Mouse (Mus musculus) kidney, embryonic 15.5 days (tissue): ENCODE data around the gene H2-D1. TPM values are rescaled to one million over a fixed set of nuclear protein-coding genes. Genes with fewer than 3 reads are reported as not detected.
"Not testable (repeated sequence)": the region's sequence is repeated elsewhere in the genome, so short reads cannot be mapped to it uniquely, and the experiment has no call there.

Experiments used
- ATAC-seq: fragments of 200-750 bp; cut with Nextera tagmentation; replicated peaks from 2 replicates; pipeline ENCODE4 v1.8.0; 2017; ENCODE audit warnings: moderate TSS enrichment; ENCODE audit not compliant: low FRiP score
- H3K27ac ChIP-seq: fragments of 300-500 bp; sonication (generic); 2 replicates; pipeline ENCODE4 v1.5.1; 2015; ENCODE audit warnings: mild to moderate bottlenecking, inconsistent platforms
- H3K27me3 ChIP-seq: fragments of 300-500 bp; sonication (generic); 2 replicates; pipeline ENCODE4 v1.6.1; 2015; ENCODE audit warnings: inconsistent platforms
- H3K36me3 ChIP-seq: fragments of 300-500 bp; sonication (generic); 2 replicates; pipeline ENCODE4 v1.6.1; 2015; ENCODE audit warnings: inconsistent platforms
- H3K4me1 ChIP-seq: fragments of 300-500 bp; sonication (generic); 2 replicates; pipeline ENCODE4 v1.6.1; 2015; ENCODE audit warnings: inconsistent platforms
- H3K4me2 ChIP-seq: fragments of 300-500 bp; sonication (generic); 2 replicates; pipeline ENCODE4 v1.6.1; 2015; ENCODE audit warnings: moderate library complexity, mild to moderate bottlenecking, inconsistent platforms
- H3K4me3 ChIP-seq: fragments of 300-500 bp; sonication (generic); replicated peaks from 2 replicates; pipeline ENCODE4 v1.5.1; 2015; ENCODE audit warnings: mild to moderate bottlenecking, inconsistent platforms
- H3K9ac ChIP-seq: fragments of 300-500 bp; sonication (generic); 2 replicates; pipeline ENCODE4 v1.6.1; 2015; ENCODE audit warnings: mild to moderate bottlenecking, inconsistent platforms
- H3K9me3 ChIP-seq: fragments of 300-500 bp; sonication (generic); replicated peaks from 2 replicates; pipeline ENCODE4 v1.6.1; 2016; ENCODE audit warnings: inconsistent platforms
- WGBS: fragments of 180-500 bp; shearing (Covaris S2); methylation state at CpG from one replicate; pipeline ENCODE4 v1.1.7; 2015; ENCODE audit warnings: mixed read lengths; 5-methylcytosine and 5-hydroxymethylcytosine counted together
- polyA plus RNA-seq: library from polyadenylated mRNA; unstranded; fragments of >200 nt; fragmentation: Nextera tagmentation; extraction: Ambion mirVana; gene quantifications from 2 replicates; pipeline ENCODE4 v1.2.1, GENCODE M21; 2015

The H2-D1 gene
- polyA plus RNA-seq, 1 experiment from 2014 or later, result 64.5 TPM

DNA sequence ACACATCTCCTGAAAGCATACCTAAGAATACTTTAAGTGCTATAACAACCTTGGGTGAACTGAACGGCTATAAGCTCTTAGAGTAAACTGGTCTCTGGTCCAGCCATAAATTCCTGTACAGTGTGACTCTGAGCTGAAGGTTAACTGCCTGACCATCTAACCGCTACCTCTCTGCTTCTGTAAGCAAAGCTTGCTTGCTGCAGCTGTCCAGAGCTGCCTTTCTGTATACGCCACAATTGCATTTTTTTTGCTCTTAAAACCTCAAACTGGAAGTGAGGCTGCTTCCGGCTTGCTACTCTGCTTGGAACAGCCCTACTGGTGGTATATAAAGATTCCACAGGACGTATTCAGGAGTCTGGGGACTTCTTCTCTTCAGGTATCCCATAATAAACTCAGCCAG is 29.9 kb upstream of the H2-D1 start:
- 56% methylated on average over 5 of the region's 5 CpGs for WGBS
- Histone ChIP-seq H3K27ac (peak overlapping the region; percentile 98), H3K36me3 (peaks cover 45% of the 10 kb centered on the region), H3K9ac (0 out of 2 replicates have a peak overlapping the region, but pooled peaks have one; percentile 29), H3K27me3 (no peaks in the 10 kb centered on the region), H3K9me3 (no peaks in the 10 kb centered on the region), H3K4me3 (no peak overlapping the region), H3K4me1 (peaks cover 50% of the 10 kb centered on the region), H3K4me2 (peak overlapping the region; percentile 70)
- ATAC-seq, result no peak

DNA sequence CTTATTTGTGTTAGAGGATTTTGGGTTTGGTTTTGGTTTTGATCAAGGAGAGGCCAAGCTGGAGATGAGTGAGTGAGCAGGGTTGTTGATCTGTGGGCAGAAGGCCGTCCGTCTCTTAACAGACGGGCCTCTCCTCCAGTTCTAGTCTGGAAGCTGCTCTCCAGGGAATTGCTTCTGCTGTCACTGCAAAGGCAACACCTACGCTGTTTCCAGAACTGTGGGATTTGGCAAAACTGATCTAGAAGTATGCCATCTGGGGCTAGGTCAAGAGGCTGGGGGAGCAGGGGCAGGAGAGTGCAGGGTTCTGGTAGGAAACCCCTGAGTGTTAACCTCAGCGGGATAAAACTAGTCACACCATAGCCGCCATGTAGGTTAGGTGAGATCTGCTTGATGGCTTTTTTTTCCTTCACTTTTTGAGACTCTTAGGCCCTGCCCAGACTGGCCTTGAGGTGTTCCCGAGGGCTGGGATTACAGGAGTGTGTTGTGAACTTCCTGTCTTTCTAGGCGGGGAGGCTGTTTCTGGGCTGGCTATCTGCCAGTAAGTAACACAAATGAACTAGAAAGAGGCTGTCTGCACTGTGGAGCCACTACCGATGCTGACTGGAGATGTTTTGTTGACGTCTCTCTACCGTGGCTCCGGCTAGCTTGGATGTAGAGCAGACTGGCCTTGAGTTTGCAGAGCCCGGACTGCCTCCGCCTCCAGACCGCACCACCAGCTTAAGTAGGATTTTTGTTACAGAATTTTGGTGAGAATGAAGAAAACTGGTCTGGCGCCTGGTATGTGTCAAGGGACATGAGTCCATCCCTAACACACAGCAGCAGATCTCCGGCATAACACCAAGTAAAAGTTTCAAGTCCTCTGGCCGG is 29.2 kb upstream of the H2-D1 start, which contains the start of gene Atp6v1g2:
Gene Atp6v1g2, plus strand, starts transcription at position 547 of the 867 bp plus-strand sequence.
- H3K9ac ChIP-seq, result peak within 1 kb of the TSS; percentile 89
- ATAC-seq, result no peak
- no peaks in the 10 kb centered on the region for H3K9me3 ChIP-seq
- peak within 1 kb of the TSS; percentile 67 for H3K4me3 ChIP-seq
- no peaks in the 10 kb centered on the region for H3K27me3 ChIP-seq
- peaks cover 42% of the 10 kb centered on the region for H3K36me3 ChIP-seq
- 52% methylated on average over 18 of the region's 18 CpGs for WGBS
- H3K4me1 ChIP-seq, result peaks cover 50% of the 10 kb centered on the region
- H3K4me2 ChIP-seq, result peak within 1 kb of the TSS; percentile 70
- H3K27ac ChIP-seq, result peak within 1 kb of the TSS; percentile 98

DNA sequence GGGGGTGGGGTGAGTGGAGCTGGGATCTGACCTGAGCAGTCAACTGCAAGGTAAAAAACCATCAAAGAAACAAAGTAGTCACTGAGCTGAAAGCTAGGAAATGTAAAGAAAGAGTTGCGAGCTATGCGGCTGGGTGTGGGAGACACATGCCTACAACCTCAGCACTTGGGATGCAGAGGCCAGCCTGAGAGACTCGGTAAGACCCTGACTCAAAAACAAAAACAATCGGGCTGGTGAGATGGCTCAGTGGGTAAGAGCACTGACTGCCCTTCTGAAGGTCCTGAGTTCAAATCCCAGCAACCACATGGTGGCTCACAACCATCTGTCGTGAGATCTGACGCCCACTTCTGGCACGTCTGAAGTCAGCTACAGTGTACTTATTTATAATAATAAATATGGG is 28.4 kb upstream of the H2-D1 start:
- Histone ChIP-seq H3K36me3 (peaks cover 34% of the 10 kb centered on the region), H3K4me2 (peak overlapping the region; percentile 70), H3K27ac (peak overlapping the region; percentile 98), H3K4me1 (peaks cover 50% of the 10 kb centered on the region), H3K9ac (peak overlapping the region; percentile 89; the same call in 1 of the 2 replicates), H3K4me3 (peak overlapping the region; percentile 67)
- not testable (repeated sequence) for H3K27me3 ChIP-seq, ATAC-seq, H3K9me3 ChIP-seq
- WGBS, result 82% methylated on average over 7 of the region's 7 CpGs

DNA sequence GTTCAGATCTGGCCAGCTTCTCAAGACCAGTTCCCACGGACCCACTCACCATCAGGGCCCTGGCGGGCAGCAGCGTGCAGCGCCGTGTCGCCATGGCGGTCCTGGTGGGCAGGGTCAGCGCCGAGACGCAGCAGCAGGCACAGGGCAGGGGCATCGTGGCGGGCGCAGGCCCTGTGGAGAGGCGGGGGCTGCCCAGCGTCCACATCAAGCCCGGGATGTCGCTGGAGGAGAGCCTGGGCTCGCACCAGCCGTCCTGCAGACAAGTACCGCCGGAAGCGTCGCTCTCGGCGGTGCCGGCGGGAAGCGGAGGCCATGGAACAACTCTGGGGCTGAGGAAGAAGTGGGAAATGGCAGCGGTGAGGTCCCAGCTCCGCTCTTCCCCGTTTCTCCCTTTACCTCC is 27.6 kb upstream of the H2-D1 start:
- Histone ChIP-seq H3K27ac (peak overlapping the region; percentile 98), H3K4me1 (peaks cover 48% of the 10 kb centered on the region), H3K27me3 (no peaks in the 10 kb centered on the region), H3K9me3 (no peaks in the 10 kb centered on the region), H3K4me3 (peak overlapping the region; percentile 67), H3K9ac (peak overlapping the region; percentile 89), H3K4me2 (peak overlapping the region; percentile 70), H3K36me3 (peaks cover 26% of the 10 kb centered on the region)
- 2% methylated on average over 31 of the region's 31 CpGs for WGBS
- ATAC-seq, result peak; percentile 7; the same call in 1 of the 2 replicates

DNA sequence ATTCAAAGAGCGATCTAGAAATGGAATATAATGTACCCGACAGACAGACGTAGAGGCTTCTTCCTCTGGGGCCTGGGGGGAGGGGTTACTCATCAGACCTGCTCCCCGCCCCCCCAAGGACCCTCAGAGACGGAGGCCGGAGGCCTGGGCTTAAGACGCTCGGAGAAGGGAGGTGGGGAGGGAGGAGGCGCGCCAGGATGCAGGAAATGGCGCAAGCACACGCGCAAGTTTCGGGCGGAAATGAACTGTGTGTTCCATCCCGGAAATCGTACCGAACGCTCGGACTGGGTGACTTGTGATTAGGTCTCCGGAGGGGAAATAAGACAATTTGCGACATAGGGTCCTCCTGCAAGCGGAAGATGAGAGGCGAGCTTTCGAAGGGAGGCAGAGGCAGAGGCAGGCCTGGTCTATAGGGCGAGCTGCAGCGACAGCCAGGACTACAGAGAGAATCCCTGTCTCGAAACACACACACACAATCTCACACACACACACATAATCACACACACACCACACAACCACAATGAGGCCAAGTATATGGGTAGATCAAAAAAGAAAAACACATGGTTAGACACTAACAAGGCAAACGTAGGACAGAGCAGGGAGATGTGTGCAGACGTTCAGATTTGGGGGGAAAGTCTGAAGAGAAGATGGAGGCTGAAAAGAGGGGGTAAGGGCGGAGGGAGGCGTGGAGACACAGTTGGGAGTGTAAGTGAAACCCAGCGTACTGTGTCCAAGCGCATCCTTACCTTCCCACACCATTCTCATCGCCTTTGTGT is 26.7 kb upstream of the H2-D1 start, which contains the start of gene Nfkbil1:
Gene Nfkbil1, minus strand, starts transcription at position 179 of the 776 bp plus-strand sequence.
- Histone ChIP-seq H3K4me1 (peaks cover 54% of the 10 kb centered on the region), H3K4me2 (peak within 1 kb of the TSS; percentile 70), H3K4me3 (peak within 1 kb of the TSS; percentile 67), H3K36me3 (peaks cover 19% of the 10 kb centered on the region), H3K9me3 (no peaks in the 10 kb centered on the region), H3K27me3 (no peaks in the 10 kb centered on the region), H3K9ac (peak within 1 kb of the TSS; percentile 89), H3K27ac (peak within 1 kb of the TSS; percentile 98)
- peak; percentile 80 for ATAC-seq
- WGBS, result under 1% methylated on average over 35 of the region's 35 CpGs

DNA sequence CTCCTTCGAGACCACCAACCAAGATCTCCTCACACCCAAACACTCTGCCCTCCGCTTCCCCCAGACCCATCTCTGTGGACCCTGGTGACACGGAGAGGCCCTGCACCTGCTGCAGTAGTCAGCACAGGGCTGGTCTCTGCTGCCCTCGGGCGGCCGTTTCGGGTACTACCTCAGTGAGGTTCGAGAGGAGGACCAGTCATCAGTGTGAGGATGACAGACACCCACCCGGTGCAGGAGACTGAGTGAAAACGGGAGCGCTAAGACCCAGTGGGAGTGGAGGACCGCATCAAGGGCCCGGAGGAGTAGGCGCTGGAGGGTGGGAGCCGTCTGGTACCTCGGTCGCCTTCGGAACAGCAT is 26.2 kb upstream of the H2-D1 start:
- peak; percentile 50 for ATAC-seq
- WGBS, result under 1% methylated on average over 18 of the region's 18 CpGs
- peaks cover 14% of the 10 kb centered on the region for H3K36me3 ChIP-seq

DNA sequence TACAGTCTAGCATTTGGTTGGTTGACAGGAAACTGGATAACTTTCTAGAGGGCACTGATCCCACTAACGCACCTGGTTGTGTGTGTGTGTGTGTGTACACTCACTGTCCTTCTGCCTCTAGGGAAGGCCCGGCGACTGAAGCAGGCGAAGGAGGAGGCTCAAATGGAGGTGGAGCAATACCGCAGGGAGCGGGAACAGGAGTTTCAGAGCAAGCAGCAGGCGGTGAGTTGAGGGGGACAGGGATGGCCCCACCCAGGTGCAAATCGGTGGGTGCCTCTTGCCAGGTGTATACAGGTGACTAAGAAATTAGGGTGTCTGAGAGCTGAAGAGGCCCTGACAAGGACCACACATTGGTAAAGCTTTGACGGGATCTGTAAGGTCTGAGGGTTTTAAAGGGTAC is 25.5 kb upstream of the H2-D1 start:
- Histone ChIP-seq H3K27me3 (no peaks in the 10 kb centered on the region), H3K4me2 (peak overlapping the region; percentile 70; the same call in 1 of the 2 replicates), H3K9me3 (no peaks in the 10 kb centered on the region), H3K4me1 (peaks cover 48% of the 10 kb centered on the region), H3K27ac (no peak overlapping the region), H3K36me3 (peaks cover 12% of the 10 kb centered on the region), H3K9ac (no peak overlapping the region), H3K4me3 (peak overlapping the region; percentile 67; the same call in 1 of the 2 replicates)
- ATAC-seq, result no peak
- 73% methylated on average over 9 of the region's 9 CpGs for WGBS

More for the DNA sequence above, 26.2 kb upstream of the H2-D1 start:
- H3K27ac ChIP-seq, result peak overlapping the region; percentile 98
- no peaks in the 10 kb centered on the region for H3K27me3 ChIP-seq
- H3K9me3 ChIP-seq, result no peaks in the 10 kb centered on the region
- H3K4me2 ChIP-seq, result peak overlapping the region; percentile 70
- H3K4me3 ChIP-seq, result peak overlapping the region; percentile 67
- H3K9ac ChIP-seq, result peak overlapping the region; percentile 89
- peaks cover 53% of the 10 kb centered on the region for H3K4me1 ChIP-seq

DNA sequence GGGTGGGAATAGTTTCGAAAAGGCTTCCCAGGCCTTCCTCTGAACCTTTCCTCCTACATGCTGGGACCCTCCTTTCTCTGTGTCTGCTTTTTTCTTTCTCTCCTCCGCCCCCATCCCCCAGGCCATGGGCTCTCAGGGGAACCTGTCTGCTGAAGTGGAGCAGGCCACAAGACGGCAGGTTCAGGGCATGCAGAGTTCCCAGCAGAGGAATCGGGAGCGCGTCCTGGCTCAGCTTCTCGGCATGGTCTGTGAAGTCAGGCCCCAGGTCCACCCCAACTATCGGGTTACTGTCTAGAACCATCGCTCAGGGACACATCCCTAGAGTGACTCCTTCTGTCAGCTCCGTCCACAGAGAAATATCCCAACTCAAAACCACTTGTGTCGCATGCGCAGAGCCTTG is 25.0 kb upstream of the H2-D1 start:
- no peaks in the 10 kb centered on the region for H3K9me3 ChIP-seq
- H3K4me2 ChIP-seq, result no peak overlapping the region
- WGBS, result 82% methylated on average over 12 of the region's 12 CpGs
- H3K27me3 ChIP-seq, result no peaks in the 10 kb centered on the region
- H3K27ac ChIP-seq, result no peak overlapping the region
- H3K4me1 ChIP-seq, result peaks cover 43% of the 10 kb centered on the region
- no peak for ATAC-seq
- H3K9ac ChIP-seq, result no peak overlapping the region
- H3K36me3 ChIP-seq, result peaks cover 12% of the 10 kb centered on the region
- H3K4me3 ChIP-seq, result no peak overlapping the region

DNA sequence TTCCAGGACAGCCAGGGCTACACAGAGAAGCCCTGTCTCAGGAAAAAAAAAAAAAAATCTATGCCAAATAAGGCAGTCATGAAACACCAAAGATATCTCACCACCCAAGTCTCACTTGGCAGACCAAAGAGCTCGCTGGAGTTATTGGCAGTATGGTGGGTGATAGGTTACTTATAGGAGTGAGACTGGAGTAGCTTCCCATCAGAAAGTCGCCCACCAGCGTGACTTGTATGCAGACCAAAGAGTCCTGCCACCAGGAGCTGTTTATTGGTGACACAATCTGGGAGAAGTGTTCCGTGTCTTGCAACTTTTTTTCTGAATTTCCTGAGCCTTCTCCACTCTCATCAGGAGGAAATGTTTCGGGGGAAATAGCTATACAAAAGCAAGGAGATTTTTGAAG is 22.8 kb upstream of the H2-D1 start:
- no peak overlapping the region for H3K4me3 ChIP-seq
- H3K9ac ChIP-seq, result no peak overlapping the region
- H3K27ac ChIP-seq, result no peak overlapping the region
- no peak for ATAC-seq
- H3K9me3 ChIP-seq, result no peaks in the 10 kb centered on the region
- H3K36me3 ChIP-seq, result peaks cover 19% of the 10 kb centered on the region
- H3K4me2 ChIP-seq, result no peak overlapping the region
- WGBS, result 75% methylated on average over 5 of the region's 5 CpGs
- H3K27me3 ChIP-seq, result no peaks in the 10 kb centered on the region
- H3K4me1 ChIP-seq, result peaks cover 37% of the 10 kb centered on the region

DNA sequence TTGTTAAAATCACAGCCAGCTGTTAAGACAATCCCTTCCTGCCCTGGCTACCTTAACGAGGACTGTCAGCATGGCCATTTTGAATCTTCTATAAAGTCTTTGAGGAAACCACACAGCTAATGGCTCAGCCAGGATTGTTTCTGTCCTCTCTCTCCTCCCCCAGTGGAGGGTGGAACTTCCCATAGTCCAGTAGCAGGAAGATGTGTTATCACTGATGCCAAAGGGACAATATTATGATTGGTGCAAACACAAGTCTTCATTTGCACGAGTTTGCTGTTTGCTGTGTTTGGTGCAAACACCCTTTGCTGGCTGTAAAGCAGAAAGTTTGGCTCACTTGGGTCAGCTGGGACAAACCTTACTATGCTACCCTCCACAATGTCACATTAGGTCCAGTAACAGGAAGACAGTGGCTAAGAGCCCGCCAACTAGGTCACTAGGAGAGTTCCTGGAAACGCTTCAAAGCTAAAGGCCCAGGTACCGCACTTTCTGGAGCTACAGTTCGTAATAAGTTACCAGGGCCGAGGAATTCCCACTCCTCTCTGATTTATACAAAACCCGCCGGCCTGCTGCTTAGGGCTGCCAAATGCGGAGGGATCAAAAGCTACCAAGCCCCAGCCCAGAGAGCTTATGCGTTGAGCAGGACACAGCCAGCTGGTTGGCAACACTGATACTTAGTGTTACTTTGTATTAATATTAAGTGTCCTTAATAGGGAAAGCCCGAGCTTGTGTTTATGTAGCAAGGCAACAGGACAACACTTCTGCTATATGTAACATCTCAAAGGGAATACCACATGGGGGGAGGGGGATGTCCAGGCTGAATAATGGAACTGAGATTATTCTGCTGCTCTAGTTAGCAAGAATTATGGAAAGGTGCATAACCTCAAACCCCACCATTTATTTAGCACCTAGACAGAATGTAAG is 21.9 kb upstream of the H2-D1 start:
- peak overlapping the region; percentile 98 for H3K27ac ChIP-seq
- peaks cover 29% of the 10 kb centered on the region for H3K36me3 ChIP-seq
- H3K4me3 ChIP-seq, result peak overlapping the region; percentile 71
- H3K4me1 ChIP-seq, result peaks cover 44% of the 10 kb centered on the region
- no peaks in the 10 kb centered on the region for H3K27me3 ChIP-seq
- peak overlapping the region; percentile 91 for H3K9ac ChIP-seq
- peak; percentile 0; the same call in 1 of the 2 replicates for ATAC-seq
- no peaks in the 10 kb centered on the region for H3K9me3 ChIP-seq
- 28% methylated on average over 12 of the region's 12 CpGs for WGBS
- peak overlapping the region; percentile 86 for H3K4me2 ChIP-seq
